In genomic region chr4:135220641-135221040, GRCm38 (mm10) we compare ENCODE assay signal across 12 mouse cellular contexts.
"Had no signal": no experiment of that assay in that cellular context is flagged by ENCODE, and none has a peak within 500 bp of the region (broad histone marks: within the 10 kb centered on the region; RNA-seq: fewer than 3 reads in every experiment).

No protein-coding gene starts in this region.

- H3K9me3 ChIP-seq: intestine, embryonic 15.5 days; liver, embryonic 15.5 days; midbrain, embryonic 13.5 days; neural tube, embryonic 15.5 days had no signal

- H3K4me1 ChIP-seq: intestine, embryonic 15.5 days; midbrain, embryonic 13.5 days; neural tube, embryonic 15.5 days had no signal

- ATAC-seq: intestine, embryonic 15.5 days; midbrain, embryonic 13.5 days had no signal

- H3K4me2 ChIP-seq: intestine, embryonic 15.5 days; liver, embryonic 15.5 days; midbrain, embryonic 13.5 days; neural tube, embryonic 15.5 days had no signal

- DNase-seq: kidney, adult 18-20 months; kidney, postnatal 10 days; layer of hippocampus, adult 9-11 months; layer of hippocampus, postnatal 36 days; lung, postnatal 36 days; thymus, postnatal 4 days had no signal

- H3K27me3 ChIP-seq: intestine, embryonic 15.5 days; liver, embryonic 15.5 days; midbrain, embryonic 13.5 days; neural tube, embryonic 15.5 days had no signal

- H3K27ac ChIP-seq: intestine, embryonic 15.5 days; liver, embryonic 15.5 days; midbrain, embryonic 13.5 days; neural tube, embryonic 15.5 days; stomach, postnatal 0 days had no signal

- H3K9ac ChIP-seq: intestine, embryonic 15.5 days; liver, embryonic 15.5 days; midbrain, embryonic 13.5 days; neural tube, embryonic 15.5 days had no signal

- H3K4me3 ChIP-seq: intestine, embryonic 15.5 days; liver, embryonic 15.5 days; midbrain, embryonic 13.5 days; myocyte; neural tube, embryonic 15.5 days had no signal
